Mouse (Mus musculus): ENCODE data around the gene Vsig8.

- peak; percentile 75 for TF ChIP-seq CTCF (IDR thresholded peaks at IDR 0.05)
- TF ChIP-seq EP300 (IDR thresholded peaks at IDR 0.05), result no peak
These were observed 57.0 kb downstream of the Vsig8 start for GRCm38 (mm10) chr1:172612745-172613144.
